Mouse (Mus musculus): Measurements from ENCODE around the gene Galnt10.

The Galnt10 gene

DNA sequence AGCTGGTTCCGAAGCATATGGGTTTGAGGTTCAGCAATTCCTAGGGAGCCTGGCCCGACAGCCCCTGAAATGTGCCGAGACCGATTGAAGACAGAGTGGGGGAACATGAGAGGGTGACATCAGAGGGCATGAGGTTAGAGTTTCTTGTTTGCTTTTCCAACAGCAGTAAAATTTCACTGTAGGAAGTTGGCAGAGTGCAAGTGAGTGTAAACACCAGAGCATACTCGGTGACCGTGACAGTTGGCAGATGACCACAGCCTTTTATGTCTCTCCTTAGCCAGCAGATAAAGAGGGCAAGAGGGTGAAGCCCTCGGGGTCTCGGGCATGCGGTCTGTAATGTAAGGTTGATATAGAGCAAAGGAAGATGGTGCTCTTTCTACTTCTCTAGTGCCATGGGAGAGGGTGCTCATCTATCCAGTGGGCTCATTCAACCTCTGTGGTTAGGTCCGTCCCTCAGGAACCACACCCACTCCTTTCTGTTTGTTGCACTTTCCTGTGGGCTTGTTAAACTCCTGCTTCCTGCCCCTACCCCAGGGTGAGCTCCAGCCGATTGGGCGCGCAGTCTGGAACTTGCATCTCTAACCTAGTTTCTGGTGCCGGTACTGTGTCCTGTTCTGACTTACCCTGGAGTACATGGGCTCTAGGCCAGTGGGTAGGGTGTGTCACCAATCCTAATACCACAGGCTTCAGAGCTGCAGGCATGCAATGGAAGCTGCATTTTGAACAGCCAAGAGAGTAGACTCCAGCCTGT is 43.1 kb downstream of the Galnt10 start:
- no peak for DNase-seq (ENCODE audit: low spot score in 2 of 2)

DNA sequence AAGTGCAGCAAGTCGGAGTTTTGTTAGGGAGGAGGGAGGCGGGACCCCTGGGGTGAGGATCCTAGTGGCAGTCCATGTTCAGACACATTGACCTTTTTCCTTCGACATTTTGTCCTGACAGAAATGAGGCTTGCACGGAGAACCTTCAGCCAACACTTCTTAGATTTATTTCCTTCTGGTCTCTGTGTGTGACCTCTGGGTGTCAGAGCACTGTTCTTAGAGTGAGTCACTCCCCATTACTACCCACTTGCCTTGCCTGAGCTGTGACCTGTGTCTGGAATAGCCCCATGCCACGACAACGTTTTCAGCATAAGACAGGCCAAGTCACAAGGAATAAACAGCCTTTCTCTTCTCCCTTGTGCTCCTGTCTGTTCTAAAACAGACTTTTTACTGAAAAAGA is 44.6 kb downstream of the Galnt10 start:
- DNase-seq (ENCODE audit: low spot score in 2 of 2), result no peak

DNA sequence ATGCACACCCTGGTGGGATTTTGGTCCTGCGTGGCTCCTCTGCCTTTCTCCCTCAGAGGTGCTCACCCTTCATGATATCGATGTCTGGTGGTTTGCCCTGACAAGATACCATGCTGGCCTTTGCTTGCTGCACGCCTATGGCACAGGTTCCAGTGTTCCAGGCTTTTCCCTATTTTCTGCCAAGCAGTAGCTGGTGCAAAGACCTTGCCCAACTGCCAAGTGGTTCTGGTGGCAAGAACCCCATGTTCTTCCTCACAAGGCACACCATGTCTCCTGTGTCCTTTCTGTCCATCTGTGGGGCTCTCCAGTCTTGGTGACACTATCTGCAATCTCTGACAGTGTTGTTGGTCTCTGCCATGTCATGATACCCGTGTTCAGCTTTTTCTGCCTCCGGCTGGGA is 45.6 kb downstream of the Galnt10 start:
- no peak for DNase-seq (ENCODE audit: low spot score in 2 of 2)

DNA sequence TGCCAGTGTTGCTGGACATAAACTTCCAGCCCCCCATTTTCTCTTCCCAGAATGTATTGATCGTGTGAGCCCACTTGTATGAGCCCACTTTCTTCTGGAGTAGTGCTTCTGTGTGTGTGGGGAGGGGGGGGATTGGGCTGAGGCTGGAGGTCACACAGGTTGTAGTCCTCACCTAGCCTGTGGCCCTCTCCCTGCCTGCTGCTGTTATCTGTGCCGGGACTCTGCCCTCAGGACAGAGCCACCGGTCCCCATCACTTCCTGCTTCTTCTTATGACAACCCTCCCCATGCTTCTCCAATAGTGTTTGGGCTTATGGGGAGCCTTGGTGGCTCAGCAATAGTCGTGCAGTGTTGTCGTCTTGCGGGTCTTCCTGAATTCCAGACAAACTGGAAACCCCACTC is 46.7 kb downstream of the Galnt10 start:
- DNase-seq (ENCODE audit: low spot score in 2 of 2), result no peak

DNA sequence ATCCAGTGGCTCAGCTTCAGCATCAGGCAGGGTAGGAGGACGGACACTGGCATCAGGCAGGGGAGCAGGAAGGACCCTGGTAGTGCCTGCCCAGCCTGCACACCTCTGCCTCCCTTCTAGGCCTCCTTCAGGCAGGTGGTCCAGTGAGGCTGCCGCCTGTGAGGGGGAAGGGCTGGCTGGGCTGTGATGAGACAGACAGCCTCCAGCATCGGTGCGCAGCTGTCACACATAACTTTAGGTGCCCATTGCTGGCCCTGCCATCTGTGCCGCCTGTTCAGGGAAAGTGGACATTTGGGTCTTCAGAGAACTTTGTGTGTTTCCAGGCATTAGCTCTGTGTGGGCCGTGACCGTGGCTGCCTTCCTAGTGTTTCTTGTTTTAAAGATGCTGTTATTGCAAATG is 47.5 kb downstream of the Galnt10 start:
- DNase-seq (ENCODE audit: low spot score in 2 of 2), result no peak

DNA sequence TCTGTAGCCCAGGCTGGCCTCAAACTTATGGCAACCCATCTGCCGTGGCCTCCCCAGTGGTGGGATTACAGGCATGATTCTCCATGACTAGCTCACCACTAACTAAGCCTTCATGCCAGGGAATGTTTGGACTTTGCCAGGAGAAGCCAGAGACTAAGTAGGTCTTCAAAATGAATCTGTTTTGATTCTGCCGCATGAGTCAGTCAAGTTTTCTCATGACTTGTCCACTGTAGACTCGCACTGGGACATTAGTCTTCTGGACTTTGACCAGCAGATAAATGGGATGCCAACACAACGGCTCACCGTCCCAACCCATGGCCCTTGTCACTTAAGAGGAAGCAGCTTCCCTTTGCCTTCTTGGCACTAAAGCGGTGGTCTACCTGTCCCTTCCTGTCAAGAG is 49.2 kb downstream of the Galnt10 start:
- DNase-seq (ENCODE audit: low spot score in 2 of 2), result no peak

DNA sequence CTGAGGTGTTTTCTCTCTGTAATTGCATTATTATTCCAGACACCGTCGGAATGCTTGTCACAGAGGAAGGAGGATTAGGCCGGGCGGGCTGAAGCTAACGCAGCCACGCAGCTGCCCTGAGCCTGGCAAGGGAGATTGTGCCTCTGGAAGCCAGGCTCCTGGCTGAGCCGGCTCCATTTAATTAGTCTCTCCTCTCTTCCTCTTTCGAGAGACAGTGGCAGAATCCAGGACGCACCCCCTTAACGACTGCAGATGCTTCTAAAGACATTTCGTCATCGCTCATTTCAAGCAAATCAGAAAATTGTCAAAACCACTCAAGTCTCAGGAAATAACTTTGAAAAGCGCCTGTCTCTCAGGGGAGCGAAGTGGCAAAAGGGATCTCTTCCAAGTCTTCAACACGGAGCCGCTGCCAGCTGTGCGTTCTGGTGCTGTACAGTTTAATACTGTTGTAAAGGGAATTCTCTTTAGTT is 51.0 kb downstream of the Galnt10 start:
- peak; percentile 47 to 50 for DNase-seq (ENCODE audit: low spot score in 2 of 2)

DNA sequence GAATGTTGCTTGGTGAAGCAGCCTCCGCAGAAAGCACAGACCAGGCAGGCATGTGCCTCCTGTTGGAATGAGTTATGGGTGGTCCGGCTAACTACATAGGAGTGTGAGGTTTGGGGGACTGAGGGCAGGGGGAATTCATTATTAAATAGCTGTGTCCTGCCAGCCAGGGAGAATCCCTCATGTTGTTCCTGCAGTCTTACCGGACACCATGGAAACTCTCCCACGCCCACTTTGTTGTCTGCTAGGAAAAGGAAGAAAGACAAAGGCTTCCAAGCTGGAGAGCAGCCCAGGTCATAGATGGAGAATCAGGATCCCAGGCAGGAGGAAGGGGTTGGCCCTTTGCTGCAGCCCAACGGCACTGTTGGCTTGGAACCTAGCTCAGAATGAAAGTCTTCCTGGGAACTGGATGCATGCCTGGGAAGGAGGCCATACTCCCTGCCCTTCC is 51.6 kb downstream of the Galnt10 start:
- no peak for DNase-seq (ENCODE audit: low spot score in 2 of 2)

DNA sequence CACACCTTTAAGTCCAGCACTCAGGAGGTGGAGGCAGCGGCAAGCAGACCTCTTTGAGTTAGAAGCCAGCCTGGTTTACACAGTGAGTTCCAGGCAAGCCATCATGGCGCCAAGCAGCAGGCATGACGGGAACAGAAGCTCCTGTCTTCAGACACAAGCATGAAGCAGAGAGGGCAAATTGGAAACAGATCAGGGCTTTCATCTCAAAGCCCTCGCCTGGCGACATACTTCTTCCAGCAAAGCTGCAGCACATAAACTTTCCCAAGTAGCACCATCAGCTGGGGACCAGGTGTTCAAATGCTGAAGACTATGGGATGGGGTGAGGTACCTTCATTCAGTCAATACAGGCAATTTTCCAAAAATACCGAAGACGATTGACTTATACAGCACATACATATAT is 54.9 kb downstream of the Galnt10 start:
- no peak for DNase-seq (ENCODE audit: low spot score in 2 of 2)

DNA sequence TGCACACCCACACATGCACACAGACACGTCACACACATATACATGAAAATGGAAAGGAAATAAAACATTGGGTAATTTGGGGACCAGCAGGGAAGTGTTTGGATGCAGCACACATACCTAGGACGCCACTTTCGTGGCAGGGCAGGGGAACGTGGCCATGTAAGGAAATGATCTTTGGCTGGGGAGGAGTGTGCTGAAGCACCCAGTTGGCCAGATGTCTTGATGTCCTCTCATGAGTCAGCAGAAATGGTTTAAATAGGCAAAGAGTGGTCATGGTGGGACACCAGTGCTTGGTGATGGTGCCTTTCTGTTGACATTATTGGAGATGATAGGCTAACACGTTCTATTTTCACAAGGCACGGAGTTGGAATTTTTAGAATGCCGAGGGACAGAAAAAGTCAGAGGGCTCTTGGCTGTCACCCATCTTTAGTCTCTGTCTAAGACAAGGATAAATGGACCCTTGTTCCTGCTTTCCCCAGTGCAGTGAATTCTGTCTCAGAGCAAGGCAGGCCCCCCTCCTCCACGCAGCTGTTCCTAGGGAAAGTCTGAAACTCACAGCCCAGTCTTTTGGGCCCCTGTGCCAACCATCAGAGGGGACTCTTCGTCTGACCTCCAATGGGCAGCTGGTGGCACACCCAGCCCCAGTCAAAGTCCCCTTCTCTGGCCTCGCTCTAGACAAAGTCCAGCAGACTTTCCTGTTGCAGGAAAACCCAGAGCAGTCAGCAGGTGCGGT is 56.1 kb downstream of the Galnt10 start:
- DNase-seq (ENCODE audit: low spot score in 2 of 2), result peak; percentile 64 to 68

DNA sequence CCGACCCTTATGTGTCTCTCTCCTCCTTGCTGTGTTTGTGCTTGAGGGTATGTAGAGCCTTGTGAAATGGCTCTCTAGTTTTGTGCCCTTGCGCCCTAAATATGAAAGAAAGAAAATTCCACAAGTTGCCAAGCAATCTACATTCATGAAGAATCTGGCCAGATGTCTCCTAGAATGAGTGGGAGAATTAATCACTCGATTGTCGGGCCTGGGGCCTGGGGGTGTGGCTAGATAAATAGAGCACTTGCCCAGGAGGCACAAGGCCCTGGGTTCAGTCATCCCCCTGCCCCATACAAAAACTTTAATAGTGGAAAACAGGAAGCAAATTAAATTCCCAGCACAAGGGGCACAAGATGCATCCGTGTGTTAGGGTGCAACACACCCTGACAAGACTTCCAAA is 56.7 kb downstream of the Galnt10 start:
- DNase-seq (ENCODE audit: low spot score in 2 of 2), result no peak

DNA sequence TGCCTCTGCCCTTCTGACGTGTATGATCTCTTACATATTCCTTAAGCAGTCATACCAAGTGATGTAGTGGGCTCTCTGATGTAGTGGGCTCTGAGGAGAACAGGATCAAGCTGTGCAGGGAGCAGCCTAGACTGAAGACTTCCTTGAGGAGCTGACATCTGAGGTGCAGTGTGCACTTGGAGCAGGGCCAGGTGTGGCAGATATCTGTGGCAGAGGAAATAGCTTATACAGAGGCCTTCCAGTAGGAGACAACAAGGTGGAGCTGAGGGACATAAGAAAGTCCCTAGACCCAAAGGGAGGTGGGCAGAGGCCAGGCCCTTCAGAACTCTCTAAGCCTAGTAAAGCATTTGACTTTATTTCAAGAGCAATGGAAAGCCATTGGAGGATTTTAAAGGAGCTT is 61.4 kb downstream of the Galnt10 start:
- no peak for DNase-seq (ENCODE audit: low spot score in 2 of 2)

DNA sequence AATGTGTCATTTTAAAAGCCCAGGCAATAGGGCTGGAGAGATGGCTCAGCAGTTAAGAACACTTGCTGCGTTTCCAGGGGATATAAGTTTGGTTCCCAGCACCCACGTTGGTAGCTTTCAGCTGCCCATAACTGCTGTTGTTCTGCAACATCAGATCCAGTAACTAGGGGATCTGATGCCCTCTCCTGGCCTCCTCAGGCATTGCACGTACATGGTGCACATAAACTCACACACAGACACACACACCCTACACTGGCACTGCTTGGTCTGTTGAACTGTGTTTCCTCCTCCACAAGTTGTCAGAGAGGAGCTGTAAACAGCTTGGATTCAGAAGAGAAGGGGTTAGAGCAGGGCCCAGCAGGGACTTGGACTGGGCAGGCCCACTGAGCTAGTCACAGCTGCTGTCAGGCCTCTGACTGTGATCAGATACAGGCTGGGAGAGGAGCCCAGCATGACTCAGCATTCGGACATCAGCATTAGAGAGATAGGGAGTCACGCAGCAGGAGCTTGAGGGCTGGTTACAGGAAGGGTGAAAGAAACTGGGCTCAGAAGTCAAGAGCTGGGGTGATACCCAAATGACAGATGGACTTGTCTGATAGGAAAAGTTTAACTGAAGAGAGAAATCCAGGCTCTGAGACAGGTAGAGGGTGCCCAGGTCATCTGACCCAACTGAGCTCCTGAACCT is 62.0 kb downstream of the Galnt10 start:
- DNase-seq (ENCODE audit: low spot score in 2 of 2), result peak in 1 of 2 experiments; percentile 21

DNA sequence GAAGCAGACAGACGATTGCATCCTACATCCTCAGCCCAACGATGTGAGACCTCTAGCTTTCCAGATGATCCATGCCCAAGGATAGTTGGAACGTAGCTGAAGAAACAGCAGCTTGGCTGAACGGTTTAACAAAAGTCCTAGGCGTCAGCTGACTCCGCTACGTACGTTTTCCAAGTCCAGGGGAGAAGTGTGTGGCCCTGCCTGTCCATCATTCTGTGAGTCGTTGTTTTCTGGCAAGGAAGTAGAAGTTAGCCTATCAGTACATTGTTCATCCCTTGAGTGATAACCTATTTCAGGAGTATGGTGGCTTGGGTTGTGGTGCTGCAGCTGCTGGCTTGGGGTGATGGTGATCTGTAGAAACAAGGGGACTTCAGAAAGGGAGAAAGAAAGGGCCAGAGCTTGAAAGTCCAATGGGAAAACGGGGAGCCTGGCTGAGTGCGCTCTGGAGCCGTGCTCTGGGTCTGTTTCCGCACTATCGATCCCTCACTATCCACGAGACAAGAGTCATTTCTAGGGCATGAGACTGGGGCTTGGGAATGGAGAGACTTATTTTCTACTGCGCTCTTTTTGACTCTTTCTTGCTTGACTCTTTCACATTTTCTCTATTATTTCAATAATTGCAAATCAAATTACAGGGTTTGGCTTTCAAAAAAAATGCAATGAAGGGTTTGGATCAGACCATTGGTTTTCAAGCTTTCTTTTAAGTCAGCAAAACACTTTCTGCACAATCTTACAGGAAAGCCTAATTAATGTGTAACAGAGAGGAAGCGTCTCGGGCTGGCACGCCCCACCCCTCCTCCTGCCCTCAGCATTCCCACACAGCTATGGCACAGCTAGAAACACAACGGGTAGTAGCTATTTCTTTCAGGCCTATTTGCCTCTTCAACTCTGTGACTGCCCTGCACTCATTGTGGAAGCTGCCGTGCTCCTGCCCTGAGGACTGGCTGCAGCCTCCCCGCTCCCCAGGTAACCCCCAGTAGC is 63.2 kb downstream of the Galnt10 start:
- no peak for DNase-seq (ENCODE audit: low spot score in 2 of 2)

DNA sequence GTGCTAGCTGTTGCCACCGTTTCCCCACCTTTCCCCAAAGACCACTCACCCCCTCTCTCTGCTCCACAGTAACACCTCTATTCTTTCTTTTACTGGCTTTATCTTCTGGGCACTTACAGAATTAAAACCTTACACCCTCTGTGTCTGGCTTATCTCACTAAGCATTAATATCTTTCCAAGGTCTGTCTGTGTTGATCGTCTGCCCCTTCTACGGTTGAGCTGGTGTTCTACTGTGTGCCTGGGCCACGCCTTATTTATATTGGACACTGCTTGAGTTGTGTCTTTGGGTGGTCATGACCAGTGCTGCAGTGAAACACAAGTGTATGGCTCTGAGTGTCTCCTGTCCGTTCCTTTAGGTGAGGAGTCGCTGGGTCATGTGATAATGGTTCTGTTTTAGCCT is 68.7 kb downstream of the Galnt10 start:
- no peak for DNase-seq (ENCODE audit: low spot score in 2 of 2)

DNA sequence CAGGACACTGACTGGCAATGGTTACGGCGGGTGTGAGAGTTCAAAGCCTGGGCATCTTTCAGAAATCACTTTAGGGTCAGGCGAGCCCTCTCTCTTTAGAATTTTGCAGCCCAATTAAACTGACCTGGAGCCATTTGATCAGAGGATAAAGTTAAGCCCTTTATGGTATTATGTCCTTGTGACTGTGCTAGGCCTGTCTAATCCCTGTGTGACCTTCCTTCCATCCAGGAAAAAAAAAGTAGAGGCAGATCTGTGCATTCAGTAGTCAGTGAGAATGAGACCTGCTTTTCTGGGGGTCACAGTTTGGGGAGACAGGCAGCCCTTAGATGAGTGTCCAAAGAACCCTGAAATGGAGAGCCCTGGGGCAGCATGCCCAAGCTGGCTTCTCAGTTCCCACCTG is 71.5 kb downstream of the Galnt10 start:
- no peak for DNase-seq (ENCODE audit: low spot score in 2 of 2)

DNA sequence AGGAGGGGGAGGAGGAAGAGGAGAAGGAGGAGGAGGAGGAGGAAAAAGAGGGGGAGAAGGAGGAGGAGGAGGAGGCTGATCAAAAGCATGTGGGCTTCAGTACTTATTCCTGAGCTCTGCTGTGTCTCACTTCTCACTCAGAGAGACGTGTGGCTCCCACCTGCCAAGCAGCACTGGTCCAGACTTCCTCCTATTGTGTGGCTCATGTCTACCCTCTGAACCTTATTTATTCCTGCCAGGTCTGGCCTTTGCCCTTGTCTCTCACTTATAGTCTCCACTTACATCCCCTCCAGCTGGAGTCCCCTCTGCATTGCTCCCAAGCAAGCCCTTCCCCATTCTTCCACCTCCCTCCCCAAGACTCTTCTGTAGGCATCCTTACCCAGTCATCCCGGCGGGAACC is 72.2 kb downstream of the Galnt10 start:
- DNase-seq (ENCODE audit: low spot score in 2 of 2), result no peak

DNA sequence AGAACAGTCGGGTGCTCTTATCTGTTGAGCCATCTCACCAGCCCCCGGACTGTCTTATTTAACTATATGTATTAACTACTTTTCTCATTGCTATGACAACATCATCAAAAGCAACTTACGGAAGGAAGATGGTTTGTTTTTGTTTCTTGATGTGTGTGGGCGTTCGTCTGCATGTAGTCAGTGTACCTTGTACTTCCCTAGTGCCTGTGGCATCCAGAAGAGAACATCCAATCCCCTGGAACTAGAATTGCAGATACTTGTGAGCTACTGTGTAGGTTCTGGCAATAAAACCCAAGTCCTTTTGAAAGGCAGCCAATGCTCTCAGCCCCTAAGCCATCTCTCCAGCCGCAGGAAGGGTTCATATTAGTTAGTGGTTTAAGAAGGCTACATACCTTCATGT is 72.8 kb downstream of the Galnt10 start:
- no peak for DNase-seq (ENCODE audit: low spot score in 2 of 2)

DNA sequence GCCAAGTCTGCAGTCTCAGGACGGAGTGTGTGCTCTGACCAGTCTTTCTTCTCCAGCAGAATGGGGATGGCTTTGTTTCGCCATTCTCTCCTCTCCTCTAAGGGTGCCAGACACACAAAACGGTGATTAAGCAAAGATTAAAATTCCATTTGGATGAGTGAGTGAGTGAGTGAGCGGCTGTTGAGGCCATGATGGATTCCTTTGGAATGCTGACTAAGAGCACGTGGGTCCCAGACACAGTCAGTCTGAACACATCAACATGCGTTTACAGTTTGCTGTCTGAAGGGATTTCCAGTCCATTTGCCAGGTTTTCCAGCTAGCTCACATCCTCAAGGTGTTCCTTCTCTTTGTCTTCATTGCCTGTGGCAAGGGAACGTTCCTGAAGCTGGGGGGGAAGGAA is 74.4 kb downstream of the Galnt10 start:
- DNase-seq (ENCODE audit: low spot score in 2 of 2), result no peak

DNA sequence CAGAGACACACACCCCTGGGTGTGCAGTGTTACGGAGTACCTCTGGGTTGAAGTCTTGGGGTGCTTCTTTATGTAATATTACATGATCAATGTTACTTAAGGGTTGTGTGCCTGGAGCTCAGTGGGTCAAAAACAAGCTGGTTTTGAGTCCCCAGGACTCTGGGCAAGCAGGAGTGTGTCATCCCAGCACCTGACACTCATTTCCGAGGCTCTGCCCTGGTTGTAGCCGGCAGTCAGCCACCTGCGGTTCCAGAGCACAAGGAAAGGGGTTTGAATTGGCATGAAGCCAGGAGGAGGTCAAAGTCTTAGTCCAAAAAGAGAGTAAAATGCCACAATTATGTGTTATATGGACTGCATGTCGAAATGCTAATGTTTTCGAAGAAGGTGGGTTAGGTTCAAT is 74.8 kb downstream of the Galnt10 start:
- DNase-seq (ENCODE audit: low spot score in 2 of 2), result no peak

DNA sequence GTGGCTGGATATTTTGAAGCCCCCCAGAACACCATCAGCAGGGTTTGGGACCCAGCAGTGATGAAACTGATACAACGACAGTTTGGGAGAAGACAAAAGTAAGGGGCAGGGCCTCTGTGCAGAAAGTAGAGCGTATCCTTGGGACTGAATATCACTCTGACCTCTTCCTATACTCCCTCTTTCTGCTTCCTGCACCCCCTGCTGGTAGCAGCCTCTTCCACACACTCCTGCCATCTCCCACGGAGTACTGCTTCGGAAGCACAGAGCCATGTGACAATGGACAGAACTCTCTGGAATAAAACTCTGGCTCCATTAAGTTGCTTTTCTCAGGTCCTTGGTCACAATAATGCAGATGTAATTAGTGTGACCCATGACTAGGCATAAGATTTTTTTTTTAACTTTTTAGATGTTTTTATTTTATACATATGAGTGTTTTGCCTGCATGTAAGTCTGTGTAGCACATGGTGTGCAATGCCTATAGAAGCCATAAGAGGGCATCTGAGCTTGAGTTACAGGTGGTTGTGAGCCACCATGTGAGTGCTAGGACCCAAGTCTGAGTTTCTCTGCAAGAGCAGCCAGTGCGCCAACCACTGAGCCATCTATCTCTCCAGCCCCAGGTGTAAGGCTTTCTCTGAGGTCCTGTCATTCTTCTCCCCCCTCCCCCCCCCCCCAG is 79.7 kb downstream of the Galnt10 start:
- no peak for DNase-seq (ENCODE audit: low spot score in 2 of 2)
